Comparison of ENCODE assay signal across 14 mouse cellular contexts in genomic region chr1:180601806-180602205, GRCm38 (mm10). TPM values are rescaled to one million over a fixed set of nuclear protein-coding genes. Genes with fewer than 3 reads are reported as not detected.
DNase-seq lines count a peak whose midpoint lies in the region; ATAC-seq and TF ChIP-seq lines count a peak whose summit lies in the region.
"Had no signal": no experiment of that assay in that cellular context is flagged by ENCODE, and none has a peak within 500 bp of the region (broad histone marks: within the 10 kb centered on the region; RNA-seq: fewer than 3 reads in every experiment).

No protein-coding gene starts in this region.

- WGBS in liver, embryonic 12.5 days (ENCODE audit: insufficient replicate concordance): 46% methylated on average over 6 of the region's 6 CpGs

- DNase-seq in liver: peak; percentile 23
- DNase-seq in lung, postnatal 36 days: peak; percentile 58
- peak; percentile 47 to 56 for DNase-seq in spleen, adult 18-20 months
- DNase-seq in right cerebral cortex, adult 2 months (ENCODE audit: low spot score in 2 of 2): no peak
- no peak for DNase-seq in layer of hippocampus, adult 11-12 months (ENCODE audit: low spot score)
- DNase-seq: embryo, embryonic 11 days; kidney, postnatal 25 days had no signal

- H3K27ac ChIP-seq in liver, embryonic 12.5 days: no peak overlapping the region
- peak overlapping the region; percentile 97 for H3K27ac ChIP-seq in bone marrow macrophage, adult 2 months (ENCODE audit: insufficient read depth, low read depth, low read length)
- H3K27ac ChIP-seq: limb, embryonic 12.5 days had no signal

- no peak overlapping the region for H3K4me3 ChIP-seq in liver, embryonic 12.5 days
- no peak overlapping the region for H3K4me3 ChIP-seq in bone marrow macrophage, adult 2 months (ENCODE audit: insufficient read depth, low read length)
- H3K4me3 ChIP-seq: erythroblast, embryonic 14.5 days; limb, embryonic 12.5 days; megakaryocyte, embryonic 14.5 days had no signal

- no peak overlapping the region for H3K4me2 ChIP-seq in liver, embryonic 12.5 days
- H3K4me2 ChIP-seq: limb, embryonic 12.5 days had no signal

- no peak for ATAC-seq in liver, embryonic 12.5 days
- ATAC-seq: inflammation-experienced regulatory T-cells, adult 6 months; Patski had no signal

- H3K9me3 ChIP-seq in liver, embryonic 12.5 days (replicated peaks): no peaks in the 10 kb centered on the region
- H3K9me3 ChIP-seq: limb, embryonic 12.5 days; megakaryocyte, embryonic 14.5 days had no signal

- TF ChIP-seq CTCF in bone marrow macrophage, adult 2 months (IDR thresholded peaks at IDR 0.05; ENCODE audit: low read depth, low read length): no peak

- H3K36me3 ChIP-seq in liver, embryonic 12.5 days: peaks cover 71% of the 10 kb centered on the region

- no peak for TF ChIP-seq POLR2A in bone marrow macrophage, adult 2 months (IDR thresholded peaks at IDR 0.05; ENCODE audit: borderline replicate concordance, low read depth, low read length)

- H3K9ac ChIP-seq in liver, embryonic 12.5 days: no peak overlapping the region
- H3K9ac ChIP-seq: limb, embryonic 12.5 days had no signal

- H3K4me1 ChIP-seq in liver, embryonic 12.5 days: no peaks in the 10 kb centered on the region
- H3K4me1 ChIP-seq in bone marrow macrophage, adult 2 months (ENCODE audit: control insufficient read depth, insufficient read depth, low read length): peaks cover 62% of the 10 kb centered on the region

- H3K27me3 ChIP-seq in liver, embryonic 12.5 days (replicated peaks): no peaks in the 10 kb centered on the region
- H3K27me3 ChIP-seq: limb, embryonic 12.5 days; megakaryocyte, embryonic 14.5 days; Patski had no signal

RNA-seq across cellular contexts. Expression of gene Parp1, which starts 33.1 kb away (rescaled TPM):
- 111 and 115 TPM in 2 replicates for polyA plus RNA-seq in liver, embryonic 12.5 days (2016; fragmentation: Nextera tagmentation; extraction: Ambion mirVana)
- polyA plus RNA-seq in bone marrow macrophage, adult 2 months (2012; ENCODE audit: insufficient read depth, insufficient read length, missing spikeins): 48.9 and 52.0 TPM in 2 replicates

RNA-seq across cellular contexts. Expression of gene Lin9, which starts 39.1 kb away (rescaled TPM):
- polyA plus RNA-seq in liver, embryonic 12.5 days (2016; fragmentation: Nextera tagmentation; extraction: Ambion mirVana): 17.5 and 18.9 TPM in 2 replicates
- 14.4 and 14.7 TPM in 2 replicates for polyA plus RNA-seq in bone marrow macrophage, adult 2 months (2012; ENCODE audit: insufficient read depth, insufficient read length, missing spikeins)

Comparison
In these comparisons a context has a peak if more than half of its experiments do, and no peak if none do; other contexts are left out.
1. DNase-seq: peak in liver (single experiment), lung, postnatal 36 days (single experiment) and spleen, adult 18-20 months (2 of 2); none in right cerebral cortex, adult 2 months (0 of 2) and layer of hippocampus, adult 11-12 months (single experiment).